In genomic region chr11:103900803-103901580, GRCm38 (mm10) we compare ENCODE assay signal across 8 mouse cellular contexts. TPM values are rescaled to one million over a fixed set of nuclear protein-coding genes. Genes with fewer than 3 reads are reported as not detected.
DNase-seq lines count a peak whose midpoint lies in the region; ATAC-seq and TF ChIP-seq lines count a peak whose summit lies in the region.

No protein-coding gene starts in this region.

- peak in 1 of 2 experiments; percentile 44 for DNase-seq in layer of hippocampus, adult 2 months (ENCODE audit: low spot score in 2 of 2)
- no peak for DNase-seq in layer of hippocampus, adult 18-20 months (ENCODE audit: low spot score in 2 of 2)
- peak; percentile 22 for DNase-seq in heart, postnatal 0 days (ENCODE audit: low spot score)
- peak; percentile 57 for DNase-seq in skeletal muscle tissue, adult 2 months (ENCODE audit: low read depth, low spot score)
- DNase-seq in cerebellum, adult 9-10 months, result no peak
- no peak for DNase-seq in thymus, postnatal 36 days
- DNase-seq in spleen, adult 12 weeks (ENCODE audit: low spot score), result no peak

- H3K27me3 ChIP-seq in embryonic facial prominence, embryonic 15.5 days, result no peaks in the 10 kb centered on the region
- H3K27me3 ChIP-seq in heart, postnatal 0 days (ENCODE audit: control insufficient read depth, insufficient read depth, low read length), result no peaks in the 10 kb centered on the region

- no peak for TF ChIP-seq EP300 in heart, postnatal 0 days (IDR thresholded peaks at IDR 0.05; ENCODE audit: low read depth)

- H3K4me2 ChIP-seq in embryonic facial prominence, embryonic 15.5 days (replicated peaks), result no peak overlapping the region
- peak overlapping the region; percentile 11 for H3K4me2 ChIP-seq in heart, postnatal 0 days (ENCODE audit: low read depth, low read length)

- H3K4me1 ChIP-seq in embryonic facial prominence, embryonic 15.5 days, result peaks cover 12% of the 10 kb centered on the region; the same call in 1 of the 2 replicates
- peaks cover 6% of the 10 kb centered on the region; the same call in 1 of the 2 replicates for H3K4me1 ChIP-seq in heart, postnatal 0 days (ENCODE audit: control insufficient read depth, insufficient read depth)

- no peaks in the 10 kb centered on the region for H3K9me3 ChIP-seq in embryonic facial prominence, embryonic 15.5 days (replicated peaks)
- H3K9me3 ChIP-seq in heart, postnatal 0 days (replicated peaks; ENCODE audit: control insufficient read depth, low read length), result no peaks in the 10 kb centered on the region

- H3K9ac ChIP-seq in embryonic facial prominence, embryonic 15.5 days, result no peak overlapping the region
- no peak overlapping the region for H3K9ac ChIP-seq in heart, postnatal 0 days (replicated peaks; ENCODE audit: low read depth, low read length)

- peak overlapping the region; percentile 36; the same call in 1 of the 2 replicates for H3K27ac ChIP-seq in layer of hippocampus, adult 2 months
- no peak overlapping the region for H3K27ac ChIP-seq in embryonic facial prominence, embryonic 15.5 days (replicated peaks)
- no peak overlapping the region for H3K27ac ChIP-seq in heart, postnatal 0 days (ENCODE audit: low read depth)

- ATAC-seq in embryonic facial prominence, embryonic 15.5 days (ENCODE audit: insufficient number of reproducible peaks, low FRiP score, low TSS enrichment, low read depth), result 0 out of 2 replicates have a peak, but pooled peaks have one; percentile 43
- no peak for ATAC-seq in heart, postnatal 0 days (ENCODE audit: insufficient read depth, low read depth)

- 39% methylated on average over 20 of the region's 20 CpGs for WGBS in embryonic facial prominence, embryonic 15.5 days
- 38% methylated on average over 20 of the region's 20 CpGs for WGBS in heart, postnatal 0 days

- no peak for TF ChIP-seq CTCF in layer of hippocampus, adult 2 months (conservative IDR thresholded peaks at IDR 0.05)
- no peak for TF ChIP-seq CTCF in heart, postnatal 0 days (IDR thresholded peaks at IDR 0.05; ENCODE audit: low read depth)

- no peaks in the 10 kb centered on the region for H3K36me3 ChIP-seq in embryonic facial prominence, embryonic 15.5 days
- peaks cover 4% of the 10 kb centered on the region; the same call in 1 of the 2 replicates for H3K36me3 ChIP-seq in heart, postnatal 0 days (replicated peaks; ENCODE audit: control insufficient read depth, insufficient read depth, low read length)

- H3K4me3 ChIP-seq in layer of hippocampus, adult 2 months, result no peak overlapping the region
- H3K4me3 ChIP-seq in embryonic facial prominence, embryonic 15.5 days (replicated peaks), result no peak overlapping the region
- no peak overlapping the region for H3K4me3 ChIP-seq in heart, postnatal 0 days (ENCODE audit: low read depth, low read length)

RNA-seq across cellular contexts. Expression of gene Nsf, which starts 52.9 kb away (rescaled TPM):
- 1,000 to 10,000 TPM; 1,134 to 1,252 TPM for total RNA-seq in layer of hippocampus, adult 2 months (2021)
- total RNA-seq in layer of hippocampus, adult 18-20 months (2021), result 1,000 to 10,000 TPM; 1,253 to 1,269 TPM
- 47.0 and 51.4 TPM in 2 replicates for polyA plus RNA-seq in embryonic facial prominence, embryonic 15.5 days (2015; fragmentation: Nextera tagmentation; extraction: Ambion mirVana)
- total RNA-seq in heart, postnatal 0 days (2014; rRNA removed; ENCODE audit: low replicate concordance), result 18.5 and 25.2 TPM in 2 replicates
- polyA plus RNA-seq in heart, postnatal 0 days (2015; fragmentation: Nextera tagmentation; extraction: Ambion mirVana), result 24.9 and 25.1 TPM in 2 replicates

Comparison
In these comparisons a context has a peak if more than half of its experiments do, and no peak if none do; other contexts are left out.
1. DNase-seq: peak in heart, postnatal 0 days (single experiment) and skeletal muscle tissue, adult 2 months (single experiment); none in layer of hippocampus, adult 18-20 months (0 of 2), cerebellum, adult 9-10 months (single experiment), thymus, postnatal 36 days (0 of 2) and spleen, adult 12 weeks (single experiment).
2. RNA of gene Nsf, which starts 52.9 kb away (total RNA-seq): 1,253 to 1,269 TPM in layer of hippocampus, adult 18-20 months and 1,134 to 1,252 TPM in layer of hippocampus, adult 2 months; 18.5 to 25.2 TPM in heart, postnatal 0 days; every median in the first group is over 10 times any median in the second.